Mouse (Mus musculus) MEL (cell line): ENCODE measurements around the gene Atp8a2.

Experiments
- CTCF ChIP-seq, 3 experiments: IDR thresholded peaks in 2 of 3; conservative IDR thresholded peaks in 1 of 3; 2 replicates each; pipeline ENCODE4 v1.5.1; 2011 to 2012; ENCODE audit warnings: low read length in 3 of 3, low read depth in 2 of 3, mild to moderate bottlenecking in 2 of 3, improper control_type of control experiment in 1 of 3, inconsistent platforms in 1 of 3, mixed read lengths in 1 of 3, moderate library complexity in 1 of 3; ENCODE audit not compliant: control insufficient read depth in 1 of 3, insufficient read depth in 1 of 3, poor library complexity in 1 of 3, severe bottlenecking in 1 of 3
- E2F4 ChIP-seq: IDR thresholded peaks from 2 replicates; pipeline ENCODE4 v1.6.1; 2011; ENCODE audit warnings: low read depth, low read length, improper control_type of control experiment, borderline replicate concordance
- EP300 ChIP-seq, 2 experiments: IDR thresholded peaks; 2 replicates each; pipeline ENCODE4 v1.6.1; 2011; ENCODE audit warnings: improper control_type of control experiment in 2 of 2, low read length in 2 of 2, low read depth in 1 of 2, mild to moderate bottlenecking in 1 of 2
- GABPA ChIP-seq: IDR thresholded peaks from 2 replicates; pipeline ENCODE4 v1.6.1; 2012; ENCODE audit warnings: low read depth, mild to moderate bottlenecking, inconsistent platforms, low read length, improper control_type of control experiment, moderate library complexity
- HCFC1 ChIP-seq: IDR thresholded peaks from 2 replicates; pipeline ENCODE4 v1.6.1; 2012; ENCODE audit warnings: low read depth, mild to moderate bottlenecking, inconsistent platforms, low read length, improper control_type of control experiment, moderate library complexity
- KAT2A ChIP-seq: conservative IDR thresholded peaks from 2 replicates; pipeline ENCODE4 v1.6.1; 2012; ENCODE audit warnings: low read depth, low read length, improper control_type of control experiment, inconsistent platforms
- MAFK ChIP-seq: IDR thresholded peaks from 2 replicates; pipeline ENCODE4 v1.6.1; 2011; ENCODE audit warnings: low read depth, mild to moderate bottlenecking, low read length, improper control_type of control experiment, borderline replicate concordance
- MAX ChIP-seq: IDR thresholded peaks from 2 replicates; pipeline ENCODE4 v1.6.1; 2011; ENCODE audit warnings: low read length, improper control_type of control experiment
- MXI1 ChIP-seq: IDR thresholded peaks from 2 replicates; pipeline ENCODE4 v1.6.1; 2011; ENCODE audit warnings: mild to moderate bottlenecking, low read depth, low read length, improper control_type of control experiment
- MYC ChIP-seq: IDR thresholded peaks from 2 replicates; pipeline ENCODE4 v1.6.1; 2011; ENCODE audit warnings: low read depth, mild to moderate bottlenecking, low read length, improper control_type of control experiment, moderate library complexity
- POLR2A ChIP-seq, 2 experiments: IDR thresholded peaks; 2 replicates each; pipeline ENCODE4 v1.6.1; 2011 to 2012; ENCODE audit warnings: low read length in 2 of 2, mild to moderate bottlenecking in 2 of 2, control low read depth in 1 of 2, improper control_type of control experiment in 1 of 2, low read depth in 1 of 2, moderate library complexity in 1 of 2; ENCODE audit not compliant: control insufficient read depth in 1 of 2, insufficient read depth in 1 of 2, poor library complexity in 1 of 2
- POLR2AphosphoS5 ChIP-seq: IDR thresholded peaks from 2 replicates; pipeline ENCODE4 v1.6.1; 2012; ENCODE audit warnings: low read depth, borderline replicate concordance, mild to moderate bottlenecking, inconsistent platforms, low read length, moderate library complexity, mixed read lengths
- USF1 ChIP-seq: IDR thresholded peaks from 2 replicates; pipeline ENCODE4 v1.6.1; 2014; ENCODE audit warnings: low read depth, mild to moderate bottlenecking, inconsistent platforms, low read length, improper control_type of control experiment, moderate library complexity
- ZKSCAN1 ChIP-seq: IDR thresholded peaks from 2 replicates; pipeline ENCODE4 v1.6.1; 2012; ENCODE audit warnings: low read depth, mild to moderate bottlenecking, inconsistent platforms, low read length, improper control_type of control experiment, moderate library complexity

GRCm38 (mm10) chr14:59892084-59892483 lies 304.9 kb downstream of the Atp8a2 start:
- no peak for TF ChIP-seq POLR2AphosphoS5
- TF ChIP-seq EP300 (IDR thresholded peaks at IDR 0.05; ENCODE audit: low read depth in 1 of 2, low read length in 2 of 2) = no peak
- no peak for TF ChIP-seq MAFK
- TF ChIP-seq ZKSCAN1 = no peak
- no peak for TF ChIP-seq E2F4
- no peak for TF ChIP-seq MAX
- TF ChIP-seq HCFC1 = no peak
- TF ChIP-seq GABPA = no peak
- TF ChIP-seq CTCF (IDR thresholded peaks at IDR 0.05 in 2 of 3, conservative IDR thresholded peaks at IDR 0.05 in 1 of 3; ENCODE audit: control insufficient read depth in 1 of 3, insufficient read depth in 1 of 3, low read depth in 2 of 3, low read length in 3 of 3, poor library complexity in 1 of 3, severe bottlenecking in 1 of 3) = no peak
- TF ChIP-seq USF1 = no peak
- no peak for TF ChIP-seq MXI1
- TF ChIP-seq POLR2A (IDR thresholded peaks at IDR 0.05; ENCODE audit: control insufficient read depth in 1 of 2, insufficient read depth in 1 of 2, low read depth in 1 of 2, low read length in 2 of 2, poor library complexity in 1 of 2) = no peak
- no peak for TF ChIP-seq MYC
- no peak for TF ChIP-seq KAT2A
